ENCODE assay signal across 29 mouse cellular contexts in the genomic region with DNA sequence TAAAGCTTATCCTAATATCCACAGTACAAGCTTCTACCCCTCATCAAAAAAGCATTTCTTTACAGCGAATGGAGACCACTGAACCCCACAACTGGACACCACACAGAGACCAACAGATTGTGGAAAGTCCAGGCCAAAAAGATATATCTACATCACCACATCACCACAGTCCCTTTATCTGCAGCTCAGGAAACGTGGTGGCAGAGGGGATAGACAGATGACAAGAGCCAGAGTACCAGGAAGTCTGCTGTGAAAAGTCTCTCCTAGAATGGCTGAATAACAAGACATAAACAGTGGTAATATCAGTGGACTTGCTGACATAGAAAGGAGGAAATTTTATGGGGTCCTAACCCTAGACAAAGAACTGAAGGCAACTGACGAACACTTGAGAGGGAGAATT. TPM values are rescaled to one million over a fixed set of nuclear protein-coding genes. Genes with fewer than 3 reads are reported as not detected.
DNase-seq lines count a peak whose midpoint lies in the region; ATAC-seq and TF ChIP-seq lines count a peak whose summit lies in the region.
"Had no signal": no experiment of that assay in that cellular context is flagged by ENCODE, and none has a peak within 500 bp of the region (broad histone marks: within the 10 kb centered on the region; RNA-seq: fewer than 3 reads in every experiment).

No protein-coding gene starts in this region.

- peak overlapping the region; percentile 29; the same call in 1 of the 2 replicates for H3K27ac ChIP-seq in heart, embryonic 10.5 days
- peak overlapping the region; percentile 49; the same call in 1 of the 2 replicates for H3K27ac ChIP-seq in heart, embryonic 12.5 days (ENCODE audit: poor library complexity, severe bottlenecking)
- 0 out of 2 replicates have a peak overlapping the region, but pooled peaks have one; percentile 8 for H3K27ac ChIP-seq in liver, adult 2 months (replicated peaks; ENCODE audit: insufficient read depth, low read depth, low read length)
- no peak overlapping the region for H3K27ac ChIP-seq in liver, embryonic 12.5 days
- H3K27ac ChIP-seq: embryonic facial prominence, embryonic 10.5 days; embryonic facial prominence, embryonic 12.5 days; forebrain, embryonic 13.5 days; forebrain, embryonic 15.5 days had no signal

- no peak for TF ChIP-seq CTCF in liver, adult 2 months (IDR thresholded peaks at IDR 0.05; ENCODE audit: low read depth, low read length)

- peak; percentile 55 for ATAC-seq in heart, embryonic 12.5 days (ENCODE audit: insufficient number of reproducible peaks, low FRiP score)
- no peak for ATAC-seq in liver, embryonic 12.5 days
- ATAC-seq: activated CD4-positive, CD25-positive, alpha-beta regulatory T cell, adult 4 months; CD4-positive, CD25-positive, alpha-beta regulatory T cell, adult 4 months; forebrain, embryonic 13.5 days; forebrain, embryonic 15.5 days; Patski had no signal

- no peak for DNase-seq in heart, embryonic 10.5 days (ENCODE audit: low spot score)
- no peak for DNase-seq in heart, postnatal 36 days
- no peak for DNase-seq in heart, postnatal 14 days
- DNase-seq in liver, adult 2 months (ENCODE audit: extremely low read depth, low read depth, low spot score) = no peak
- no peak for DNase-seq in frontal cortex, postnatal 36 days (ENCODE audit: low spot score in 2 of 2)
- DNase-seq: adrenal gland, adult 8-10 months; adrenal gland, postnatal 14 days; adrenal gland, postnatal 36 days; B cell, adult 2 months; cerebellum, adult 11-12 months; cerebellum, adult 2 months; cerebellum, adult 9-10 months; cerebellum, postnatal 10 days; cerebellum, postnatal 25 days had no signal

- no peak for TF ChIP-seq POLR2A in liver, adult 2 months (IDR thresholded peaks at IDR 0.05; ENCODE audit: extremely low read depth, insufficient read depth, low read length)

- intact Hi-C loops in heart, postnatal 36 days (cut with DNase I) = loop anchor here (5.0 kb wide), 4 partner anchors 59 to 244 kb away; no protein-coding TSS in a partner anchor
- intact Hi-C loops in heart, postnatal 14 days (cut with DNase I) = loop anchor here (5.0 to 10.0 kb wide), 3 partner anchors 59 to 242 kb away; no protein-coding TSS in a partner anchor

- peaks cover 2% of the 10 kb centered on the region; the same call in 1 of the 2 replicates for H3K79me2 ChIP-seq in liver, adult 2 months (ENCODE audit: control insufficient read depth, insufficient read depth, low read length)

- H3K4me1 ChIP-seq in heart, embryonic 10.5 days = peaks cover 8% of the 10 kb centered on the region; the same call in 1 of the 2 replicates
- H3K4me1 ChIP-seq in heart, embryonic 12.5 days (replicated peaks) = peaks cover 22% of the 10 kb centered on the region
- peaks cover 31% of the 10 kb centered on the region for H3K4me1 ChIP-seq in liver, adult 2 months (ENCODE audit: control insufficient read depth, insufficient read depth, low read length)
- no peaks in the 10 kb centered on the region for H3K4me1 ChIP-seq in liver, embryonic 12.5 days
- H3K4me1 ChIP-seq: embryonic facial prominence, embryonic 12.5 days; forebrain, embryonic 13.5 days; forebrain, embryonic 15.5 days had no signal

- no peak overlapping the region for H3K4me3 ChIP-seq in heart, embryonic 10.5 days
- H3K4me3 ChIP-seq in heart, embryonic 12.5 days = no peak overlapping the region
- no peak overlapping the region for H3K4me3 ChIP-seq in liver, adult 2 months (ENCODE audit: insufficient read depth, low read depth, low read length)
- H3K4me3 ChIP-seq in liver, embryonic 12.5 days = no peak overlapping the region
- H3K4me3 ChIP-seq: embryonic facial prominence, embryonic 10.5 days; embryonic facial prominence, embryonic 12.5 days; forebrain, embryonic 13.5 days; forebrain, embryonic 15.5 days had no signal

- no peak overlapping the region for H3K9ac ChIP-seq in heart, embryonic 12.5 days
- no peak overlapping the region for H3K9ac ChIP-seq in liver, adult 2 months (ENCODE audit: low read depth, low read length)
- no peak overlapping the region for H3K9ac ChIP-seq in liver, embryonic 12.5 days
- H3K9ac ChIP-seq: embryonic facial prominence, embryonic 12.5 days; forebrain, embryonic 13.5 days; forebrain, embryonic 15.5 days had no signal

- no peaks in the 10 kb centered on the region for H3K27me3 ChIP-seq in heart, embryonic 10.5 days (ENCODE audit: insufficient read depth, poor library complexity, severe bottlenecking)
- H3K27me3 ChIP-seq in heart, embryonic 12.5 days (replicated peaks) = no peaks in the 10 kb centered on the region
- no peaks in the 10 kb centered on the region for H3K27me3 ChIP-seq in liver, adult 2 months (ENCODE audit: control insufficient read depth, insufficient read depth, low read length)
- H3K27me3 ChIP-seq in liver, embryonic 12.5 days (replicated peaks) = no peaks in the 10 kb centered on the region; the same call in 1 of the 2 replicates
- H3K27me3 ChIP-seq: CH12.LX; embryonic facial prominence, embryonic 12.5 days; forebrain, embryonic 13.5 days; forebrain, embryonic 15.5 days; Patski had no signal

- H3K4me2 ChIP-seq in heart, embryonic 12.5 days = no peak overlapping the region
- no peak overlapping the region for H3K4me2 ChIP-seq in liver, embryonic 12.5 days
- H3K4me2 ChIP-seq: embryonic facial prominence, embryonic 12.5 days; forebrain, embryonic 13.5 days; forebrain, embryonic 15.5 days had no signal

- no peaks in the 10 kb centered on the region for H3K9me3 ChIP-seq in heart, embryonic 10.5 days
- H3K9me3 ChIP-seq in heart, embryonic 12.5 days (replicated peaks) = no peaks in the 10 kb centered on the region
- no peaks in the 10 kb centered on the region for H3K9me3 ChIP-seq in liver, embryonic 12.5 days (replicated peaks)
- H3K9me3 ChIP-seq: embryonic facial prominence, embryonic 10.5 days; embryonic facial prominence, embryonic 12.5 days; forebrain, embryonic 13.5 days; forebrain, embryonic 15.5 days; G1E had no signal

- H3K36me3 ChIP-seq in heart, embryonic 10.5 days = no peaks in the 10 kb centered on the region
- H3K36me3 ChIP-seq in heart, embryonic 12.5 days = no peaks in the 10 kb centered on the region
- H3K36me3 ChIP-seq in liver, adult 2 months (ENCODE audit: control insufficient read depth, insufficient read depth, low read length) = peaks cover 15% of the 10 kb centered on the region
- no peaks in the 10 kb centered on the region for H3K36me3 ChIP-seq in liver, embryonic 12.5 days
- H3K36me3 ChIP-seq: embryonic facial prominence, embryonic 10.5 days; embryonic facial prominence, embryonic 12.5 days; forebrain, embryonic 15.5 days; G1E had no signal

- 24% methylated on average over 3 of the region's 3 CpGs for WGBS in heart, embryonic 10.5 days
- 30% methylated on average over 3 of the region's 3 CpGs for WGBS in heart, embryonic 12.5 days
- 67% methylated on average over 3 of the region's 3 CpGs for WGBS in liver, adult 2 months
- 25% methylated on average over 3 of the region's 3 CpGs for WGBS in liver, embryonic 12.5 days (ENCODE audit: insufficient replicate concordance)

RNA-seq across cellular contexts. Expression of a gene that starts 12.8 kb away (rescaled TPM):
- polyA plus RNA-seq in heart, embryonic 10.5 days (2016; fragmentation: Nextera tagmentation; extraction: Ambion mirVana) = not detected in 2 replicates
- not detected for total RNA-seq in heart, postnatal 36 days (2021)
- polyA plus RNA-seq in heart, embryonic 12.5 days (2016; fragmentation: Nextera tagmentation; extraction: Ambion mirVana) = not detected in 2 replicates
- total RNA-seq in heart, postnatal 14 days (2021) = not detected
- 0.07 TPM in 1 of 2 replicates, not detected in the other for total RNA-seq in liver, adult 2 months (2014; rRNA removed)
- 0.02 TPM in 1 of 2 replicates, not detected in the other for polyA plus RNA-seq in liver, adult 2 months (2012; rRNA removed)
- polyA plus RNA-seq in liver, embryonic 12.5 days (2016; fragmentation: Nextera tagmentation; extraction: Ambion mirVana) = not detected in 2 replicates
- total RNA-seq: adrenal gland, adult 18-20 months; adrenal gland, adult 8-10 months; adrenal gland, postnatal 14 days; adrenal gland, postnatal 36 days; CH12.LX had no signal
- polyA plus RNA-seq: activated CD4-positive, CD25-positive, alpha-beta regulatory T cell, adult 4 months; CD4-positive, CD25-positive, alpha-beta regulatory T cell, adult 4 months; cerebellum, adult 2 months; cortical plate, adult 2 months; embryonic facial prominence, embryonic 10.5 days; embryonic facial prominence, embryonic 12.5 days; embryonic facial prominence, embryonic 14.5 days; forebrain, embryonic 11.5 days; forebrain, embryonic 13.5 days; forebrain, embryonic 15.5 days; G1E; Patski had no signal

RNA-seq across cellular contexts. Expression of a gene that starts 15.6 kb away (rescaled TPM):
- polyA plus RNA-seq in heart, embryonic 10.5 days (2016; fragmentation: Nextera tagmentation; extraction: Ambion mirVana) = not detected in 2 replicates
- total RNA-seq in heart, postnatal 36 days (2021) = not detected
- 0.15 TPM in 1 of 2 replicates, not detected in the other for polyA plus RNA-seq in heart, embryonic 12.5 days (2016; fragmentation: Nextera tagmentation; extraction: Ambion mirVana)
- not detected for total RNA-seq in heart, postnatal 14 days (2021)
- total RNA-seq in liver, adult 2 months (2014; rRNA removed) = 639 and 785 TPM in 2 replicates
- 780 and 929 TPM in 2 replicates for polyA plus RNA-seq in liver, adult 2 months (2012; rRNA removed)
- not detected in 2 replicates for polyA plus RNA-seq in liver, embryonic 12.5 days (2016; fragmentation: Nextera tagmentation; extraction: Ambion mirVana)
- total RNA-seq: CH12.LX, G1E had no signal
- polyA plus RNA-seq: activated CD4-positive, CD25-positive, alpha-beta regulatory T cell, adult 4 months; CD4-positive, CD25-positive, alpha-beta regulatory T cell, adult 4 months; cerebellum, adult 2 months; cortical plate, adult 2 months; embryonic facial prominence, embryonic 10.5 days; embryonic facial prominence, embryonic 14.5 days; forebrain, embryonic 11.5 days; forebrain, embryonic 13.5 days; forebrain, embryonic 15.5 days; G1E had no signal

RNA-seq across cellular contexts. Expression of a gene that starts 34.2 kb away (rescaled TPM):
- polyA plus RNA-seq in heart, embryonic 10.5 days (2016; fragmentation: Nextera tagmentation; extraction: Ambion mirVana) = not detected in 2 replicates
- total RNA-seq in heart, postnatal 36 days (2021) = not detected
- polyA plus RNA-seq in heart, embryonic 12.5 days (2016; fragmentation: Nextera tagmentation; extraction: Ambion mirVana) = not detected in 2 replicates
- total RNA-seq in heart, postnatal 14 days (2021) = not detected
- not detected in 2 replicates for total RNA-seq in liver, adult 2 months (2014; rRNA removed)
- not detected in 2 replicates for polyA plus RNA-seq in liver, adult 2 months (2012; rRNA removed)
- not detected in 2 replicates for polyA plus RNA-seq in liver, embryonic 12.5 days (2016; fragmentation: Nextera tagmentation; extraction: Ambion mirVana)
- total RNA-seq: adrenal gland, adult 18-20 months; adrenal gland, adult 8-10 months; adrenal gland, postnatal 14 days; adrenal gland, postnatal 36 days; CH12.LX; G1E had no signal
- polyA plus RNA-seq: activated CD4-positive, CD25-positive, alpha-beta regulatory T cell, adult 4 months; CD4-positive, CD25-positive, alpha-beta regulatory T cell, adult 4 months; cerebellum, adult 2 months; cortical plate, adult 2 months; embryonic facial prominence, embryonic 10.5 days; embryonic facial prominence, embryonic 12.5 days; embryonic facial prominence, embryonic 14.5 days; forebrain, embryonic 11.5 days; forebrain, embryonic 13.5 days; forebrain, embryonic 15.5 days; G1E; Patski had no signal

RNA-seq across cellular contexts. Expression of a gene that starts 42.8 kb away (rescaled TPM):
- 1.1 and 1.3 TPM in 2 replicates for polyA plus RNA-seq in heart, embryonic 10.5 days (2016; fragmentation: Nextera tagmentation; extraction: Ambion mirVana)
- total RNA-seq in heart, postnatal 36 days (2021) = 100 to 1,000 TPM; 160 to 167 TPM
- 1.4 and 1.5 TPM in 2 replicates for polyA plus RNA-seq in heart, embryonic 12.5 days (2016; fragmentation: Nextera tagmentation; extraction: Ambion mirVana)
- 100 to 1,000 TPM; 163 to 167 TPM for total RNA-seq in heart, postnatal 14 days (2021)
- total RNA-seq in liver, adult 2 months (2014; rRNA removed) = 4.6 and 4.9 TPM in 2 replicates
- 9.5 and 11.0 TPM in 2 replicates for polyA plus RNA-seq in liver, adult 2 months (2012; rRNA removed)
- polyA plus RNA-seq in liver, embryonic 12.5 days (2016; fragmentation: Nextera tagmentation; extraction: Ambion mirVana) = 0.12 and 0.17 TPM in 2 replicates

RNA-seq across cellular contexts. Expression of a gene that starts 52.6 kb away (rescaled TPM):
- polyA plus RNA-seq in heart, embryonic 10.5 days (2016; fragmentation: Nextera tagmentation; extraction: Ambion mirVana) = 182 and 194 TPM in 2 replicates
- total RNA-seq in heart, postnatal 36 days (2021) = 100 to 1,000 TPM; 184 to 206 TPM
- 161 and 165 TPM in 2 replicates for polyA plus RNA-seq in heart, embryonic 12.5 days (2016; fragmentation: Nextera tagmentation; extraction: Ambion mirVana)
- total RNA-seq in heart, postnatal 14 days (2021) = 100 to 1,000 TPM; 177 to 183 TPM
- total RNA-seq in liver, adult 2 months (2014; rRNA removed) = 91.1 and 106 TPM in 2 replicates
- 192 and 226 TPM in 2 replicates for polyA plus RNA-seq in liver, adult 2 months (2012; rRNA removed)
- polyA plus RNA-seq in liver, embryonic 12.5 days (2016; fragmentation: Nextera tagmentation; extraction: Ambion mirVana) = 82.5 and 83.0 TPM in 2 replicates

Comparison
In these comparisons a context has a peak if more than half of its experiments do, and no peak if none do; other contexts are left out.
1. RNA of a gene that starts 15.6 kb away (polyA plus RNA-seq): 780 to 929 TPM in liver, adult 2 months; 0.15 TPM in heart, embryonic 12.5 days, not detected in heart, embryonic 10.5 days and not detected in liver, embryonic 12.5 days; every median in the first group is over 100 times any median in the second.